Mouse (Mus musculus) thymus, adult 2 months (tissue): ENCODE measurements around the gene Stam.

ENCODE experiments used
- CTCF ChIP-seq: fragments of 200-500 bp; IDR thresholded peaks from 2 replicates; pipeline ENCODE4 v1.5.1; 2012; ENCODE audit warnings: mild to moderate bottlenecking, control low read depth, low read length, moderate library complexity, borderline replicate concordance; ENCODE audit not compliant: control insufficient read depth, poor library complexity, insufficient read depth; ENCODE audit errors: extremely low read depth
- POLR2A ChIP-seq: fragments of 200-500 bp; IDR thresholded peaks from 2 replicates; pipeline ENCODE4 v1.6.1; 2012; ENCODE audit warnings: mild to moderate bottlenecking, low read length, control low read depth, moderate library complexity; ENCODE audit not compliant: control insufficient read depth, poor library complexity, insufficient read depth; ENCODE audit errors: extremely low read depth

DNA sequence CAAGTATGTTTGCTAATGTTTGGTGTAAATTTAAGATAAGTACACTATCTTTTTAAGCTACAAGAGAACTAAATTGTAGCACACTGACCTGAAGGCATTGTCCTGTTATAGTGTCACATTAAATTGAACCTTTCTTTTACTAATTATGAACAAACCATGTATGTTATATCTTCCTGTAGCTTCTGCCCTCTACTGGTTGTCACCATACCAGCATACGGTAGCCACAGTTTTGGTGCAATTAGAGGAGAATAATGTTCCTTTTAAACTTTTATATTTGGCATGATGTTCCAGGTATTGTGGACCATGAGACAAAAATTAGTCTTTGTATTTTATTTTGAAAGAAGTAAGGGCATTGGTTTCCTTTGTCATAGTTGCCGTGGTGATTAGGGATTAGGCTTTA is 73.0 kb downstream of the Stam start:
- TF ChIP-seq POLR2A = no peak
- TF ChIP-seq CTCF = no peak
